In the genomic region with DNA sequence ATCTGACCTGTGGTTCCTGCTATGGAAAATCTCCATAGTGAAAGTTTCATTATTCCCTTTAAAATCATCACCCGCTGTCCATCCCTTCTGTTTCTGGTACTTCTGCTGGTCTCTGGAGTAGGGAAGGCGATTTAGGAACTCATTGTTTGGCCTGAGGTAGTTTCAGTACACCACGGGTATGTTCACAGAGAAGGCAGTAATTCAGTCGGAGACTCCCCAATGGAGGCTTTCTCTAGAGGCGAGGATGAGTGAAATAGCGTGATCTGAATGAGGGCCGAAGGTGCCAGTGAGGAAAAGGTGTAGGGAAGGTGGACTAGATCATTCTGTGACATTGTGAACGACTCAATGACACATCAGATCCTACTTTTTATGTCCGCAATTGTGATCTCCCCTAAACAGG, we compare ENCODE assay signal across 9 mouse cellular contexts. TPM values are rescaled to one million over a fixed set of nuclear protein-coding genes. Genes with fewer than 3 reads are reported as not detected.
DNase-seq lines count a peak whose midpoint lies in the region; ATAC-seq and TF ChIP-seq lines count a peak whose summit lies in the region.
"Had no signal": no experiment of that assay in that cellular context is flagged by ENCODE, and none has a peak within 500 bp of the region (broad histone marks: within the 10 kb centered on the region; RNA-seq: fewer than 3 reads in every experiment).

No protein-coding gene starts in this region.

- ATAC-seq in heart, embryonic 11.5 days (replicated peaks; ENCODE audit: insufficient number of reproducible peaks, low FRiP score, low TSS enrichment) = no peak
- no peak for ATAC-seq in forebrain, embryonic 11.5 days (replicated peaks; ENCODE audit: low FRiP score)
- ATAC-seq in liver, embryonic 14.5 days (ENCODE audit: insufficient read depth) = no peak

- peak overlapping the region; percentile 91 for H3K4me2 ChIP-seq in heart, embryonic 11.5 days
- H3K4me2 ChIP-seq in forebrain, embryonic 11.5 days (ENCODE audit: low read depth, low read length, severe bottlenecking) = peak overlapping the region; percentile 88
- peak overlapping the region; percentile 96 for H3K4me2 ChIP-seq in liver, embryonic 14.5 days (ENCODE audit: low read depth)

- DNase-seq in heart, adult 18-20 months = no peak
- peak; percentile 19 to 29 for DNase-seq in B cell, adult 2 months
- DNase-seq in forebrain, embryonic 11.5 days (ENCODE audit: low spot score) = no peak
- DNase-seq in liver, embryonic 14.5 days (ENCODE audit: low read depth in 3 of 3, low spot score in 3 of 3) = no peak
- no peak for DNase-seq in left cerebral cortex, adult 18-20 months (ENCODE audit: low spot score in 2 of 2)
- no peak for DNase-seq in right cerebral cortex, adult 18-20 months
- no peak for DNase-seq in urinary bladder, adult 2 months (ENCODE audit: low spot score)

- 6% methylated on average over 9 of the region's 9 CpGs for WGBS in heart, embryonic 11.5 days (ENCODE audit: insufficient replicate concordance)
- 4% methylated on average over 9 of the region's 9 CpGs for WGBS in forebrain, embryonic 11.5 days
- 3% methylated on average over 9 of the region's 9 CpGs for WGBS in liver, embryonic 14.5 days (ENCODE audit: insufficient replicate concordance)

- peak overlapping the region; percentile 85 for H3K9ac ChIP-seq in heart, embryonic 11.5 days (ENCODE audit: low read depth, low read length)
- peak overlapping the region; percentile 77 for H3K9ac ChIP-seq in forebrain, embryonic 11.5 days (ENCODE audit: low read length)
- H3K9ac ChIP-seq in liver, embryonic 14.5 days (replicated peaks) = peak overlapping the region; percentile 91

- H3K4me3 ChIP-seq in heart, embryonic 11.5 days (ENCODE audit: low read depth, low read length) = peak overlapping the region; percentile 86
- peak overlapping the region; percentile 86 for H3K4me3 ChIP-seq in forebrain, embryonic 11.5 days (ENCODE audit: low read depth, low read length)
- H3K4me3 ChIP-seq in liver, embryonic 14.5 days (ENCODE audit: insufficient read depth in 1 of 2, low read depth in 2 of 2, low read length in 2 of 2) = peak overlapping the region; percentile 76 to 90

- peaks cover 21% of the 10 kb centered on the region for H3K36me3 ChIP-seq in heart, embryonic 11.5 days (ENCODE audit: control insufficient read depth, insufficient read depth, low read length)
- peaks cover 10% of the 10 kb centered on the region for H3K36me3 ChIP-seq in forebrain, embryonic 11.5 days (ENCODE audit: control insufficient read depth, insufficient read depth, low read length)
- H3K36me3 ChIP-seq in liver, embryonic 14.5 days (replicated peaks; ENCODE audit: control insufficient read depth, insufficient read depth, low read depth) = peaks cover 41% of the 10 kb centered on the region

- TF ChIP-seq EP300 in liver, embryonic 14.5 days (IDR thresholded peaks at IDR 0.05; ENCODE audit: low read depth) = no peak

- H3K27ac ChIP-seq in heart, embryonic 11.5 days (ENCODE audit: low read depth, low read length) = peak overlapping the region; percentile 71
- 0 out of 2 replicates have a peak overlapping the region, but pooled peaks have one; percentile 79 for H3K27ac ChIP-seq in forebrain, embryonic 11.5 days (ENCODE audit: low read depth, low read length)
- peak overlapping the region; percentile 67 for H3K27ac ChIP-seq in liver, embryonic 14.5 days

- no peaks in the 10 kb centered on the region for H3K27me3 ChIP-seq in heart, embryonic 11.5 days (ENCODE audit: control insufficient read depth, insufficient read depth, low read length)
- H3K27me3 ChIP-seq in forebrain, embryonic 11.5 days (ENCODE audit: control insufficient read depth, insufficient read depth, low read length) = no peaks in the 10 kb centered on the region
- no peaks in the 10 kb centered on the region for H3K27me3 ChIP-seq in liver, embryonic 14.5 days (ENCODE audit: control insufficient read depth, insufficient read depth, low read length)
- H3K27me3 ChIP-seq: Patski had no signal

- peaks cover 7% of the 10 kb centered on the region; the same call in 1 of the 2 replicates for H3K4me1 ChIP-seq in heart, embryonic 11.5 days (ENCODE audit: control insufficient read depth, insufficient read depth, low read length)
- peaks cover 7% of the 10 kb centered on the region for H3K4me1 ChIP-seq in forebrain, embryonic 11.5 days (replicated peaks; ENCODE audit: control insufficient read depth, insufficient read depth, low read length)
- H3K4me1 ChIP-seq in liver, embryonic 14.5 days (replicated peaks; ENCODE audit: control insufficient read depth in 2 of 2, insufficient read depth in 2 of 2, low read length in 1 of 2) = peaks cover 3 to 13% of the 10 kb centered on the region in 2 experiments

- no peak for TF ChIP-seq CTCF in liver, embryonic 14.5 days (IDR thresholded peaks at IDR 0.05; ENCODE audit: low read depth)

- H3K9me3 ChIP-seq in heart, embryonic 11.5 days (replicated peaks; ENCODE audit: control insufficient read depth, low read length) = no peaks in the 10 kb centered on the region
- no peaks in the 10 kb centered on the region for H3K9me3 ChIP-seq in forebrain, embryonic 11.5 days (ENCODE audit: control insufficient read depth, low read length)
- no peaks in the 10 kb centered on the region for H3K9me3 ChIP-seq in liver, embryonic 14.5 days (ENCODE audit: control insufficient read depth, low read length)

RNA-seq across cellular contexts. Expression of gene Tut1, which starts 0.5 kb away (rescaled TPM):
- 17.1 and 19.8 TPM in 2 replicates for polyA plus RNA-seq in heart, embryonic 11.5 days (2014; fragmentation: Nextera tagmentation; extraction: Ambion mirVana)
- total RNA-seq in heart, adult 18-20 months (2021) = 1 to 10 TPM; 8.2 to 9.5 TPM
- polyA plus RNA-seq in forebrain, embryonic 11.5 days (2014; fragmentation: Nextera tagmentation; extraction: Ambion mirVana) = 34.4 and 35.5 TPM in 2 replicates
- 9.3 and 9.5 TPM in 2 replicates for polyA plus RNA-seq in liver, embryonic 14.5 days (2012; rRNA removed)
- 10.0 and 11.5 TPM in 2 replicates for polyA plus RNA-seq in liver, embryonic 14.5 days (2014; fragmentation: Nextera tagmentation; extraction: Ambion mirVana)
- 10 to 100 TPM; 22.5 to 23.7 TPM for total RNA-seq in left cerebral cortex, adult 18-20 months (2021)
- polyA plus RNA-seq in urinary bladder, adult 2 months (2012; rRNA removed) = 21.8 and 24.1 TPM in 2 replicates

RNA-seq across cellular contexts. Expression of gene Mta2, which starts 12.5 kb away (rescaled TPM):
- polyA plus RNA-seq in heart, embryonic 11.5 days (2014; fragmentation: Nextera tagmentation; extraction: Ambion mirVana) = 30.0 and 39.9 TPM in 2 replicates
- 10 to 100 TPM; 28.8 to 30.1 TPM for total RNA-seq in heart, adult 18-20 months (2021)
- polyA plus RNA-seq in forebrain, embryonic 11.5 days (2014; fragmentation: Nextera tagmentation; extraction: Ambion mirVana) = 62.6 and 63.2 TPM in 2 replicates
- 18.9 and 23.0 TPM in 2 replicates for polyA plus RNA-seq in liver, embryonic 14.5 days (2012; rRNA removed)
- 18.5 and 22.8 TPM in 2 replicates for polyA plus RNA-seq in liver, embryonic 14.5 days (2014; fragmentation: Nextera tagmentation; extraction: Ambion mirVana)
- total RNA-seq in left cerebral cortex, adult 18-20 months (2021) = 10 to 100 TPM; 49.6 to 49.8 TPM
- polyA plus RNA-seq in urinary bladder, adult 2 months (2012; rRNA removed) = 29.9 and 47.6 TPM in 2 replicates

RNA-seq across cellular contexts. Expression of gene Eef1g, which starts 12.7 kb away (rescaled TPM):
- 344 TPM in 2 replicates for polyA plus RNA-seq in heart, embryonic 11.5 days (2014; fragmentation: Nextera tagmentation; extraction: Ambion mirVana)
- total RNA-seq in heart, adult 18-20 months (2021) = 100 to 1,000 TPM; 239 to 257 TPM
- 467 and 472 TPM in 2 replicates for polyA plus RNA-seq in forebrain, embryonic 11.5 days (2014; fragmentation: Nextera tagmentation; extraction: Ambion mirVana)
- polyA plus RNA-seq in liver, embryonic 14.5 days (2012; rRNA removed) = 120 and 178 TPM in 2 replicates
- polyA plus RNA-seq in liver, embryonic 14.5 days (2014; fragmentation: Nextera tagmentation; extraction: Ambion mirVana) = 183 and 201 TPM in 2 replicates
- total RNA-seq in left cerebral cortex, adult 18-20 months (2021) = 100 to 1,000 TPM; 251 to 256 TPM
- 398 and 489 TPM in 2 replicates for polyA plus RNA-seq in urinary bladder, adult 2 months (2012; rRNA removed)

RNA-seq across cellular contexts. Expression of gene Eml3, which starts 24.8 kb away (rescaled TPM):
- polyA plus RNA-seq in heart, embryonic 11.5 days (2014; fragmentation: Nextera tagmentation; extraction: Ambion mirVana) = 8.1 and 8.5 TPM in 2 replicates
- 1 to 10 TPM; 5.7 to 7.6 TPM for total RNA-seq in heart, adult 18-20 months (2021)
- polyA plus RNA-seq in forebrain, embryonic 11.5 days (2014; fragmentation: Nextera tagmentation; extraction: Ambion mirVana) = 11.2 and 12.2 TPM in 2 replicates
- polyA plus RNA-seq in liver, embryonic 14.5 days (2012; rRNA removed) = 10.9 and 11.0 TPM in 2 replicates
- 5.6 and 7.8 TPM in 2 replicates for polyA plus RNA-seq in liver, embryonic 14.5 days (2014; fragmentation: Nextera tagmentation; extraction: Ambion mirVana)
- 10 to 100 TPM in 1 of 2 experiments, 1 to 10 TPM in 1; 9.0 to 11.5 TPM for total RNA-seq in left cerebral cortex, adult 18-20 months (2021)
- polyA plus RNA-seq in urinary bladder, adult 2 months (2012; rRNA removed) = 40.5 and 45.3 TPM in 2 replicates

RNA-seq across cellular contexts. Expression of gene Rom1, which starts 25.0 kb away (rescaled TPM):
- 1.2 and 1.7 TPM in 2 replicates for polyA plus RNA-seq in heart, embryonic 11.5 days (2014; fragmentation: Nextera tagmentation; extraction: Ambion mirVana)
- total RNA-seq in heart, adult 18-20 months (2021) = 10 to 100 TPM; 25.7 to 34.7 TPM
- polyA plus RNA-seq in forebrain, embryonic 11.5 days (2014; fragmentation: Nextera tagmentation; extraction: Ambion mirVana) = 1.7 and 1.8 TPM in 2 replicates
- polyA plus RNA-seq in liver, embryonic 14.5 days (2012; rRNA removed) = 2.6 and 2.8 TPM in 2 replicates
- polyA plus RNA-seq in liver, embryonic 14.5 days (2014; fragmentation: Nextera tagmentation; extraction: Ambion mirVana) = 1.4 and 1.8 TPM in 2 replicates
- 1 to 10 TPM; 6.4 to 7.6 TPM for total RNA-seq in left cerebral cortex, adult 18-20 months (2021)
- polyA plus RNA-seq in urinary bladder, adult 2 months (2012; rRNA removed) = 9.4 and 12.3 TPM in 2 replicates

Comparison
In these comparisons a context has a peak if more than half of its experiments do, and no peak if none do; other contexts are left out.
1. DNase-seq: peak in B cell, adult 2 months (2 of 2); none in heart, adult 18-20 months (0 of 2), forebrain, embryonic 11.5 days (single experiment), liver, embryonic 14.5 days (0 of 3), left cerebral cortex, adult 18-20 months (0 of 2), right cerebral cortex, adult 18-20 months (single experiment) and urinary bladder, adult 2 months (single experiment).
2. Peak in every context shown above with its lines, with median percentiles within 50 percentile points of each other: H3K27ac ChIP-seq, H3K4me2 ChIP-seq, H3K4me3 ChIP-seq and H3K9ac ChIP-seq.